ENCODE assay signal across 15 mouse cellular contexts in genomic region chr10:121368783-121369465, GRCm38 (mm10). TPM values are rescaled to one million over a fixed set of nuclear protein-coding genes. Genes with fewer than 3 reads are reported as not detected.
DNase-seq lines count a peak whose midpoint lies in the region; ATAC-seq lines count a peak whose summit lies in the region.
"Had no signal": no experiment of that assay in that cellular context is flagged by ENCODE, and none has a peak within 500 bp of the region (broad histone marks: within the 10 kb centered on the region; RNA-seq: fewer than 3 reads in every experiment).

No protein-coding gene starts in this region.

- H3K36me3 ChIP-seq in kidney, embryonic 14.5 days (ENCODE audit: control insufficient read depth, insufficient read depth, low read length) = peaks cover 19% of the 10 kb centered on the region; the same call in 1 of the 2 replicates
- peaks cover 53% of the 10 kb centered on the region for H3K36me3 ChIP-seq in embryonic facial prominence, embryonic 10.5 days (replicated peaks)
- H3K36me3 ChIP-seq: midbrain, embryonic 15.5 days had no signal

- no peak overlapping the region for H3K4me2 ChIP-seq in kidney, embryonic 14.5 days (replicated peaks; ENCODE audit: low read depth, low read length)
- H3K4me2 ChIP-seq: liver, embryonic 12.5 days; midbrain, embryonic 15.5 days had no signal

- no peak for ATAC-seq in kidney, embryonic 14.5 days (ENCODE audit: low FRiP score, low TSS enrichment)
- ATAC-seq in granulocyte monocyte progenitor cell, adult 5-6 weeks (replicated peaks; ENCODE audit: poor library complexity, severe bottlenecking) = peak; percentile 14
- ATAC-seq in monocyte, adult 5-6 weeks (replicated peaks; ENCODE audit: insufficient number of reproducible peaks, low FRiP score, low TSS enrichment, poor library complexity, severe bottlenecking) = no peak
- ATAC-seq: forebrain, embryonic 16.5 days; hindbrain, embryonic 16.5 days; liver, embryonic 12.5 days; midbrain, embryonic 15.5 days had no signal

- H3K27me3 ChIP-seq in kidney, embryonic 14.5 days (ENCODE audit: control insufficient read depth, insufficient read depth, low read length) = no peaks in the 10 kb centered on the region
- no peaks in the 10 kb centered on the region for H3K27me3 ChIP-seq in embryonic facial prominence, embryonic 10.5 days (replicated peaks; ENCODE audit: low read depth, poor library complexity, severe bottlenecking)
- H3K27me3 ChIP-seq: liver, embryonic 12.5 days; midbrain, embryonic 15.5 days had no signal

- peaks cover 18% of the 10 kb centered on the region for H3K4me1 ChIP-seq in kidney, embryonic 14.5 days (ENCODE audit: control insufficient read depth, insufficient read depth, low read length)
- H3K4me1 ChIP-seq in embryonic facial prominence, embryonic 10.5 days = peaks cover 36% of the 10 kb centered on the region

- DNase-seq in kidney, adult 8-10 months = peak; percentile 33 to 40
- peak; percentile 34 for DNase-seq in Muller cell, postnatal 12 days (ENCODE audit: inconsistent ontology term)
- DNase-seq in natural killer cell, adult 2 months (ENCODE audit: low spot score in 2 of 2) = peak; percentile 11 to 12
- DNase-seq in embryonic facial prominence, embryonic 10.5 days (ENCODE audit: low spot score) = no peak
- DNase-seq in left cerebral cortex, adult 18-20 months (ENCODE audit: low spot score in 2 of 2) = no peak
- DNase-seq: cerebellum, postnatal 10 days; heart, postnatal 4 days; thymus, postnatal 4 days had no signal

- WGBS in kidney, embryonic 14.5 days = 91% methylated on average over 18 of the region's 18 CpGs
- WGBS in embryonic facial prominence, embryonic 10.5 days = 88% methylated on average over 18 of the region's 18 CpGs

- H3K4me3 ChIP-seq in kidney, embryonic 14.5 days (ENCODE audit: low read length) = no peak overlapping the region
- H3K4me3 ChIP-seq in embryonic facial prominence, embryonic 10.5 days = no peak overlapping the region
- H3K4me3 ChIP-seq: liver, embryonic 12.5 days; midbrain, embryonic 15.5 days had no signal

- H3K9me3 ChIP-seq in kidney, embryonic 14.5 days (ENCODE audit: control insufficient read depth, low read length) = no peaks in the 10 kb centered on the region
- 0 out of 2 replicates have a peak, but pooled peaks cover 3% of the 10 kb centered on the region for H3K9me3 ChIP-seq in embryonic facial prominence, embryonic 10.5 days
- H3K9me3 ChIP-seq: liver, embryonic 12.5 days; midbrain, embryonic 15.5 days had no signal

- H3K9ac ChIP-seq in kidney, embryonic 14.5 days (ENCODE audit: low read depth, low read length) = no peak overlapping the region
- H3K9ac ChIP-seq: liver, embryonic 12.5 days; midbrain, embryonic 15.5 days had no signal

- H3K27ac ChIP-seq in kidney, embryonic 14.5 days (ENCODE audit: low read depth, low read length) = no peak overlapping the region
- no peak overlapping the region for H3K27ac ChIP-seq in embryonic facial prominence, embryonic 10.5 days (replicated peaks)
- H3K27ac ChIP-seq: liver, embryonic 12.5 days; midbrain, embryonic 15.5 days had no signal

RNA-seq across cellular contexts. Expression of gene Gns, which starts 4.0 kb away (rescaled TPM):
- 26.5 and 48.7 TPM in 2 replicates for polyA plus RNA-seq in kidney, embryonic 14.5 days (2014; fragmentation: Nextera tagmentation; extraction: Ambion mirVana)
- total RNA-seq in granulocyte monocyte progenitor cell, adult 5-6 weeks (2014; fragmentation: Nextera tagmentation) = 13.6 and 15.6 TPM in 2 replicates
- 7.1 and 9.4 TPM in 2 replicates for total RNA-seq in granulocyte monocyte progenitor cell, adult 5-6 weeks (2017)
- 88.0 to 114 TPM (median 88.1 TPM) in 3 replicates for total RNA-seq in monocyte, adult 5-6 weeks (2017)
- polyA plus RNA-seq in embryonic facial prominence, embryonic 10.5 days (2016; fragmentation: Nextera tagmentation; extraction: Ambion mirVana) = 40.0 and 41.4 TPM in 2 replicates
- total RNA-seq in left cerebral cortex, adult 18-20 months (2021) = 10 to 100 TPM; 86.7 to 87.1 TPM

RNA-seq across cellular contexts. Expression of gene Tbc1d30, which starts 17.8 kb away (rescaled TPM):
- 0.60 and 0.76 TPM in 2 replicates for polyA plus RNA-seq in kidney, embryonic 14.5 days (2014; fragmentation: Nextera tagmentation; extraction: Ambion mirVana)
- not detected in 2 replicates for total RNA-seq in granulocyte monocyte progenitor cell, adult 5-6 weeks (2014; fragmentation: Nextera tagmentation)
- 2.6 and 7.3 TPM in 2 replicates for total RNA-seq in granulocyte monocyte progenitor cell, adult 5-6 weeks (2017)
- total RNA-seq in monocyte, adult 5-6 weeks (2017) = 4.9 to 18.6 TPM (median 9.3 TPM) in 3 replicates
- polyA plus RNA-seq in embryonic facial prominence, embryonic 10.5 days (2016; fragmentation: Nextera tagmentation; extraction: Ambion mirVana) = 1.8 and 2.3 TPM in 2 replicates
- 10 to 100 TPM; 80.3 to 95.1 TPM for total RNA-seq in left cerebral cortex, adult 18-20 months (2021)

Comparison
In these comparisons a context has a peak if more than half of its experiments do, and no peak if none do; other contexts are left out.
1. DNase-seq: peak in kidney, adult 8-10 months (2 of 2), Muller cell, postnatal 12 days (single experiment) and natural killer cell, adult 2 months (2 of 2); none in embryonic facial prominence, embryonic 10.5 days (single experiment) and left cerebral cortex, adult 18-20 months (0 of 2).